Mouse (Mus musculus) CH12.LX (cell line): ENCODE results near the gene Rhob. TPM values are rescaled to one million over a fixed set of nuclear protein-coding genes. Genes with fewer than 3 reads are reported as not detected.

Experiments used
- DNase-seq: peaks from one replicate; pipeline ENCODE4 v3.0.0-alpha.2; 2013; ENCODE audit errors: extremely low read depth
- H3K27ac ChIP-seq: 2 replicates; pipeline ENCODE4 v1.5.1; 2012; ENCODE audit warnings: low read depth, mild to moderate bottlenecking, control low read depth, moderate library complexity; ENCODE audit not compliant: insufficient read depth
- H3K27me3 ChIP-seq: replicated peaks from 2 replicates; pipeline ENCODE3; 2012; ENCODE audit warnings: inconsistent platforms
- H3K36me3 ChIP-seq, 2 experiments: replicated peaks in 1 of 2; 2 replicates each; pipeline versions ENCODE3 to v1.6.1; 2012; ENCODE audit warnings: inconsistent platforms in 1 of 2, low read length in 1 of 2, mild to moderate bottlenecking in 1 of 2, mixed read lengths in 1 of 2, moderate library complexity in 1 of 2; ENCODE audit not compliant: control insufficient read depth in 1 of 2, insufficient read depth in 1 of 2
- H3K4me1 ChIP-seq, 2 experiments: 2 replicates each; pipeline ENCODE4 v1.6.1; 2012; ENCODE audit warnings: inconsistent platforms in 1 of 2, moderate library complexity in 1 of 2; ENCODE audit not compliant: insufficient read depth in 2 of 2, control insufficient read depth in 1 of 2
- H3K4me2 ChIP-seq: 2 replicates; pipeline ENCODE4 v1.6.1; 2012; ENCODE audit warnings: low read depth, mild to moderate bottlenecking, control low read depth; ENCODE audit not compliant: poor library complexity, insufficient read depth, severe bottlenecking
- H3K4me3 ChIP-seq, 3 experiments: fragments of 150-350 bp in 1 of 3; sonication (generic) in 1 of 3; replicated peaks in 1 of 3; 2 replicates each; pipeline versions ENCODE3 to v1.5.1; 2011 to 2012; ENCODE audit warnings: low read depth in 2 of 3, low read length in 2 of 3, mild to moderate bottlenecking in 2 of 3, moderate library complexity in 2 of 3, control low read depth in 1 of 3, improper control_type of control experiment in 1 of 3, inconsistent platforms in 1 of 3, mixed read lengths in 1 of 3; ENCODE audit not compliant: poor library complexity in 1 of 3
- H3K79me2 ChIP-seq: replicated peaks from 2 replicates; pipeline ENCODE4 v1.6.1; 2012; ENCODE audit warnings: mild to moderate bottlenecking, moderate library complexity; ENCODE audit not compliant: control insufficient read depth, poor library complexity, insufficient read depth, severe bottlenecking; ENCODE audit errors: extremely low read depth
- H3K9ac ChIP-seq: 2 replicates; pipeline ENCODE4 v1.6.1; 2012; ENCODE audit warnings: low read depth, mild to moderate bottlenecking, control low read depth, moderate library complexity; ENCODE audit not compliant: insufficient read depth
- H3K9me3 ChIP-seq: replicated peaks from 2 replicates; pipeline ENCODE3; 2012; ENCODE audit warnings: low read length, inconsistent platforms, mixed read lengths
- BHLHE40 ChIP-seq: IDR thresholded peaks from 2 replicates; pipeline ENCODE4 v1.6.1; 2011; ENCODE audit warnings: mild to moderate bottlenecking, low read depth, low read length, improper control_type of control experiment
- CHD1 ChIP-seq: IDR thresholded peaks from 2 replicates; pipeline ENCODE4 v1.6.1; 2012; ENCODE audit warnings: low read depth, low read length, improper control_type of control experiment, inconsistent platforms
- CHD2 ChIP-seq: IDR thresholded peaks from 2 replicates; pipeline ENCODE4 v1.6.1; 2011; ENCODE audit warnings: low read length, improper control_type of control experiment
- CTCF ChIP-seq, 2 experiments: IDR thresholded peaks in 1 of 2; conservative IDR thresholded peaks in 1 of 2; 2 replicates each; pipeline ENCODE4 v1.5.1; 2011 to 2012; ENCODE audit warnings: low read depth in 2 of 2, low read length in 2 of 2, improper control_type of control experiment in 1 of 2, inconsistent platforms in 1 of 2, mild to moderate bottlenecking in 1 of 2, moderate library complexity in 1 of 2
- E2F4 ChIP-seq: IDR thresholded peaks from 2 replicates; pipeline ENCODE4 v1.6.1; 2011; ENCODE audit warnings: low read depth, low read length, improper control_type of control experiment; ENCODE audit not compliant: insufficient replicate concordance
- ELF1 ChIP-seq: IDR thresholded peaks from 2 replicates; pipeline ENCODE4 v1.6.1; 2014; ENCODE audit warnings: low read depth, mild to moderate bottlenecking, inconsistent platforms, low read length, improper control_type of control experiment
- EP300 ChIP-seq: IDR thresholded peaks from 2 replicates; pipeline ENCODE4 v1.6.1; 2011; ENCODE audit warnings: low read length, improper control_type of control experiment
- GABPA ChIP-seq: IDR thresholded peaks from 2 replicates; pipeline ENCODE4 v1.6.1; 2012; ENCODE audit warnings: low read depth, low read length, improper control_type of control experiment, inconsistent platforms; ENCODE audit not compliant: insufficient replicate concordance
- IRF4 ChIP-seq: IDR thresholded peaks from 2 replicates; pipeline ENCODE4 v1.6.1; 2014; ENCODE audit warnings: low read depth, mild to moderate bottlenecking, inconsistent platforms, low read length, improper control_type of control experiment
- JUN ChIP-seq: IDR thresholded peaks from 2 replicates; pipeline ENCODE4 v1.6.1; 2011; ENCODE audit warnings: low read depth, mild to moderate bottlenecking, low read length, improper control_type of control experiment, moderate library complexity; ENCODE audit not compliant: insufficient read depth
- JUND ChIP-seq: conservative IDR thresholded peaks from 2 replicates; pipeline ENCODE4 v1.6.1; 2011; ENCODE audit warnings: low read depth, low read length, improper control_type of control experiment
- MAFK ChIP-seq: IDR thresholded peaks from 2 replicates; pipeline ENCODE4 v1.6.1; 2011; ENCODE audit warnings: low read length, improper control_type of control experiment; ENCODE audit not compliant: insufficient replicate concordance
- MAX ChIP-seq: IDR thresholded peaks from 2 replicates; pipeline ENCODE4 v1.6.1; 2011; ENCODE audit warnings: low read length, improper control_type of control experiment
- MXI1 ChIP-seq: IDR thresholded peaks from 2 replicates; pipeline ENCODE4 v1.6.1; 2011; ENCODE audit warnings: mild to moderate bottlenecking, low read depth, low read length, improper control_type of control experiment
- MYC ChIP-seq: IDR thresholded peaks from 2 replicates; pipeline ENCODE4 v1.6.1; 2011; ENCODE audit warnings: low read depth, mild to moderate bottlenecking, improper control_type of control experiment, low read length
- PAX5 ChIP-seq: IDR thresholded peaks from 2 replicates; pipeline ENCODE4 v1.6.1; 2012; ENCODE audit warnings: low read length, inconsistent platforms, mixed read lengths
- POLR2A ChIP-seq: IDR thresholded peaks from 2 replicates; pipeline ENCODE4 v1.6.1; 2011; ENCODE audit warnings: low read depth, mild to moderate bottlenecking, improper control_type of control experiment, low read length
- RAD21 ChIP-seq: IDR thresholded peaks from 2 replicates; pipeline ENCODE4 v1.6.1; 2011; ENCODE audit warnings: low read depth, mild to moderate bottlenecking, low read length, improper control_type of control experiment, moderate library complexity
- SMC3 ChIP-seq: IDR thresholded peaks from 2 replicates; pipeline ENCODE4 v1.6.1; 2011; ENCODE audit warnings: low read depth, low read length, improper control_type of control experiment
- UBTF ChIP-seq: IDR thresholded peaks from 2 replicates; pipeline ENCODE4 v1.6.1; 2012; ENCODE audit warnings: low read depth, mild to moderate bottlenecking, inconsistent platforms, low read length, improper control_type of control experiment, moderate library complexity
- USF1 ChIP-seq: IDR thresholded peaks from 2 replicates; pipeline ENCODE4 v1.6.1; 2014; ENCODE audit warnings: low read depth, mild to moderate bottlenecking, inconsistent platforms, low read length, improper control_type of control experiment
- USF2 ChIP-seq: conservative IDR thresholded peaks from 2 replicates; pipeline ENCODE4 v1.6.1; 2011; ENCODE audit warnings: low read depth, low read length, improper control_type of control experiment
- ZC3H11A ChIP-seq: IDR thresholded peaks from 2 replicates; pipeline ENCODE4 v1.6.1; 2012; ENCODE audit warnings: low read depth, mild to moderate bottlenecking, inconsistent platforms, low read length, improper control_type of control experiment
- ZKSCAN1 ChIP-seq: IDR thresholded peaks from 2 replicates; pipeline ENCODE4 v1.6.1; 2012; ENCODE audit warnings: low read depth, inconsistent platforms, low read length, improper control_type of control experiment, borderline replicate concordance
- ZMIZ1 ChIP-seq: IDR thresholded peaks from 2 replicates; pipeline ENCODE4 v1.6.1; 2012; ENCODE audit warnings: low read depth, mild to moderate bottlenecking, inconsistent platforms, low read length, improper control_type of control experiment
- ZNF384 ChIP-seq: IDR thresholded peaks from 2 replicates; pipeline ENCODE4 v1.6.1; 2012; ENCODE audit warnings: low read depth, low read length, improper control_type of control experiment, inconsistent platforms
- dilution Hi-C: fragments of 300-500 bp; cut with MboI; formaldehyde crosslinking; loops from 2 replicates; pipeline ENCODE4 v1.14.3; 2020; ENCODE audit warnings: low sequenced_read_pairs; ENCODE audit not compliant: extremely low pct_unique_long_range_greater_than_20kb, extremely low pct_ligation_motif_present
- in situ Hi-C: fragments of 300-500 bp; cut with MboI; formaldehyde crosslinking; loops from 3 replicates; pipeline ENCODE4 v1.14.3; 2019; ENCODE audit warnings: low sequenced_read_pairs, low pct_ligation_motif_present, low pct_unique_long_range_greater_than_20kb, mixed read lengths
- polyA plus RNA-seq: library from polyadenylated mRNA; unstranded; fragments of >175 nt; gene quantifications from 2 replicates; pipeline ENCODE4 v1.2.1, GENCODE M21; 2012; ENCODE audit warnings: low read depth; ENCODE audit not compliant: insufficient read length
- total RNA-seq, 2 experiments: library from RNA; depleted of rRNA; stranded (reverse); fragments of 300-350 nt in 1 of 2; fragments of >200 nt in 1 of 2; gene quantifications; 2 replicates each; pipeline ENCODE4 v1.2.3; 2012 to 2014

Rhob gene
- total and polyA plus RNA-seq, 3 experiments, result 42.1 to 54.1 (median 52.9) TPM

DNA sequence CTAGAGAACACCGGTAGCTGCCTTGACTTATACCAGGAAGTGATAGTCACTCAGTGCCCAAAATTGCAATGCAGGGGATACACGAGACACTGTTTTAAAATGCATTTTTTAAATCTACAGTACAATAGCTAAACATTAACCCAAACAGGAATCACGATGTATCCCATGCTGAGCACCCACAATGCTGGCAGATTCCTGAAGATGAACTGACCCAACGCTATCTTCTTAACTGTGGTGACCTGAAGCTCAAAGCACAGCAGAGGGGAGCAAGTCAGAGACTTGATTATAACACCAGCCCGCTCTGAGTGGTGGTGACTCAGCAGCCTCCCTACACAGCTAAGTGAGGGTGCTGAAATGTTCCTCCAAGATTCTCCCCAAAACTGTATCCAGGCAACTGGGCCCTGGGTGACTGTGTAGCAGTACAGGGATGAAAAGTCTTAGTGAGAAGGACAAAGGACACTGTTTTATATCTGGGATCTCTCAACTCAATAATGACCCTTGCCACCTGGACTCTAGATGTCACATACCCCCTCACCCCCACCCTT, 45.3 kb upstream of the Rhob start:
- Histone ChIP-seq H3K9ac (no peak overlapping the region), H3K27me3 (no peaks in the 10 kb centered on the region), H3K27ac (no peak overlapping the region), H3K4me2 (no peak overlapping the region), H3K4me3 (no peak overlapping the region), H3K9me3 (no peaks in the 10 kb centered on the region), H3K4me1 (peaks cover 0 to 13% of the 10 kb centered on the region in 2 experiments; a peak in 2 of 4 replicates), H3K79me2 (no peaks in the 10 kb centered on the region; the same call in 1 of the 2 replicates), H3K36me3 (no peaks in the 10 kb centered on the region)
- TF ChIP-seq ZMIZ1 (no peak), SMC3 (no peak), MAFK (no peak), UBTF (no peak), E2F4 (no peak), ELF1 (no peak), USF1 (no peak), MAX (no peak), GABPA (no peak), CHD2 (no peak), EP300 (no peak), POLR2A (no peak)
- in situ Hi-C loops (loop anchor here (25.0 kb wide), 2 partner anchors 467 to 483 kb away; no protein-coding TSS in a partner anchor), dilution Hi-C loops (no loop called here)
- DNase-seq, result no peak

DNA sequence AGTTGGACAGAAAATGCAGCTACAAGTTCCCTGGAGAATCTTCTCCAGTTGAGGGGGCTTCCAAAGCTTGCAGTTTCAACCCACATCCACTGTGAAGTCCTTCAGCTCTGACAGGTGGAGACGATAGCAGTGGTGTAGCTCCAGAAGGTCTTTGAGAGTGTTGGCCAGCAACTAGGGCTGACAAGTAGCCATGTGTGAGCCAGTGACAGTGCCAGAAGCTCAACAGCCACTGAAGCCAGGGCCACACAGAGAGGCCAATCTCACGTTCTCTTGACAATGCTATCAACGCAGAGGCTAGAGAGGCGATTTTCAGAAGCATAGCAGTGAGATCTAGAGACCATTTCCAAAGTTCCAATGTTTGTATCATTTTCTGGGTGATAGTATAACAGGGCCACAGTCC, 42.6 kb upstream of the Rhob start:
- dilution Hi-C loops, result no loop called here
- Histone ChIP-seq H3K27ac (no peak overlapping the region), H3K79me2 (no peaks in the 10 kb centered on the region; the same call in 1 of the 2 replicates), H3K27me3 (no peaks in the 10 kb centered on the region), H3K4me3 (no peak overlapping the region), H3K36me3 (no peaks in the 10 kb centered on the region), H3K4me1 (peaks cover 2 to 4% of the 10 kb centered on the region in 2 experiments; a peak in 3 of 4 replicates), H3K4me2 (no peak overlapping the region), H3K9me3 (no peaks in the 10 kb centered on the region), H3K9ac (no peak overlapping the region)
- in situ Hi-C loops, result loop anchor here (25.0 kb wide), 2 partner anchors 470 to 480 kb away; no protein-coding TSS in a partner anchor
- no peak for DNase-seq
- TF ChIP-seq PAX5, result no peak
- TF ChIP-seq USF2, result no peak
- no peak for TF ChIP-seq CTCF (conservative IDR thresholded peaks at IDR 0.05 in 1 of 2, IDR thresholded peaks at IDR 0.05 in 1 of 2; ENCODE audit: low read depth in 2 of 2, low read length in 2 of 2)
- TF ChIP-seq ZNF384, result no peak
- TF ChIP-seq RAD21, result no peak
- TF ChIP-seq MXI1, result no peak
- TF ChIP-seq ZC3H11A, result no peak
- no peak for TF ChIP-seq IRF4
- TF ChIP-seq BHLHE40, result no peak
- TF ChIP-seq CHD1, result no peak
- TF ChIP-seq UBTF, result no peak
- TF ChIP-seq JUND, result no peak
- no peak for TF ChIP-seq EP300
- no peak for TF ChIP-seq ELF1
- TF ChIP-seq MAFK, result no peak
- no peak for TF ChIP-seq CHD2
- no peak for TF ChIP-seq MYC
- TF ChIP-seq JUN, result no peak
- TF ChIP-seq POLR2A, result no peak
- no peak for TF ChIP-seq ZKSCAN1
